Mouse (Mus musculus) gastrocnemius, postnatal 4 days (tissue): ENCODE data around the gene Gse1. TPM values are rescaled to one million over a fixed set of nuclear protein-coding genes. Genes with fewer than 3 reads are reported as not detected.

Source experiments
- DNase-seq, 2 experiments: peaks; one replicate each; pipeline ENCODE4 v3.0.0; 2021 to 2022; ENCODE audit warnings: low spot score in 2 of 2, mixed read lengths in 2 of 2
- total RNA-seq, 2 experiments: library from RNA; stranded (reverse); gene quantifications; 2 replicates each; pipeline ENCODE4 v1.2.3; 2021

Gse1 gene
- total RNA-seq, 2 experiments from 2014 or later, result 45.9 to 48.7 TPM

DNA sequence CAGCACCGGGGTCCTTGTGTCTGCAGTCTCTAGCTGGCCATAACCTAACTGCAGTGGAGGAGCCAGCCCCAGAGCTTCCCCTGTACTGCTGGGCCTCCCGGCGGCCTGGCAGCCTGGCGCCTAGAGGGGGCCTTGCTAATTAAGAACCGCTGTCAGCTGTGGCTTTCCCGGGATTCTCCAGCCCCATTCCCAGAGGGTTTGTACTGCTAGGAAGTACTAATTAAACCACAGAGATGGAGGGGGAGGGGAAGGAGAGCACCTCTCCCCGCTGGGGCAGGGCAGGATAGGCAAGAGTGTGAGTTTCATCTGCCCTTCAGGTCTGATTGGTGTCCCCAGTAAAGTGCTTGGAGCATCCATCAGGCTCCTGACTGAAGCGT, 335.1 kb downstream of the Gse1 start:
- DNase-seq, result no peak

DNA sequence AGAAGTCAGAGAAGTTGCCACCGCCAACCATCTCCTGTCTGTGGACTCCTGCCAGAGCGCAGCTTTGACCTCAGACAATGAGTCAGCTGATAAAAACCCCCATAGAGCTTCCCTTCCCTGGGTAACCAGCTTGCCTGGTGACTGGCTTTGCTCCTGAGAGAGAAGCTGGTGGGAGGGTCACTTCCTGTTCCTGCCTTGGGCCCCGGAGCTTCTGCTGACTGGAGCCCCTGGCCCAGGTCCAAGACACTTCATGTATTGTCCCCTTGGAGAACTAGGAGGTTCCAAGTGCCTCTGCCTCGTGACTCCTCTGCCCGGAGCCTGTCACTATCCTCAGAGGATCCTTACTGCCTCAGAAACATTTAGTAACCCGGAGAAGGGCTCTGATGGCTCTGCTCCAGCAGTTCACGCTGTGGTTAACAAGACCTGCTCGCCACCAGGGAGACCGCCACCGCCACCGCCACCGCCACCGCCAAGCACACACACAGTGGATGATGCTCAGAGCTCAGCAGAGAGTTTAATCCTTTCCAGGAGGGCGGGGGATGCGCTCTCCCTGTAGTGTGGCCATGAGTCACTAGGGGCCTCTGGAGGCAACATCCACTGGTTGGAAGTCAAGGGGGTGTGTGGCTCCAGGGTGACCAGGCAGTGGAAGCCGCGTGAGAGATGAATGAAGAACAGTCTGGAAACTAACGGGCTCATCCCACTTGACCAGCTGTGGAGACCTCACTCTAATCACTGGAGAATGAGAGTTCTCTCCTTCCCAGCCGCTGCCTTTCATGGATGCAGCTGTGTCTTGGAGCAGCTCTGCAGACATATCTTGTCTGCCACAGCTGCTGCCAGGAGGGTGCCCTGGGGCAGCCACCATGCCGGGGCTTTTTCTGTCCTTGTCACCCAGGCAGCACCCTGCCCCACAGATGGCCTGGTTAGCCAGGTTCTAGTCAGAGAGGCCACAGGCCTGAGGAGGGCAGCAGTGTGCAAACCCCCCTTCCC, 335.9 kb downstream of the Gse1 start:
- DNase-seq, result peak; percentile 66 to 85

DNA sequence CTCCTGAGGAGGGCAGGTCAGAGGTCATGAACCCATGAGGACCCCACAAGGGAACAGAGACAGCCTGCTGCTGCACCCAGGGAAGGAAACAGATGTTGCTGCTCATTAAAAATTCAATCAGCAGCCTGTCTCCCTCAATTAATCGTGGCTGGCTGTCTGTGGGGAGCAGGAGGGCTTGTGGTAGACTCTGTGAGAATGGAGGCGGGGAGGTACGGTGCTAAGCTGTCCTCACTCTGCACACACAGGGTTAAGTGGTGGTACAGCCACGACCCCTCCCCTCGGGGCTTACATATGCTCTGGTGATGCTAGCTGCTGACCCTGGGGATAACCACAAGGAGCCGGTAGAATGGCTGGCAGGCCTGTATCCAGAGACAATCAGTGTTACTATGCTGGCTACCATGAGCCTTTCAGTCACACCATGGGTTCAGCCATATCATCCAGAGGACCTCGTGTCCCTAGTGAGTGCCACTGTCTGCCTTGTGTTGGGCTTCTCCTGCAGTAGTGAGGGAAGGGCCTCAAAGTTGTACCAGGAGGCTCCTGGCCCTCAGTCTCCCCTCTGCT, 337.0 kb downstream of the Gse1 start:
- no peak for DNase-seq

DNA sequence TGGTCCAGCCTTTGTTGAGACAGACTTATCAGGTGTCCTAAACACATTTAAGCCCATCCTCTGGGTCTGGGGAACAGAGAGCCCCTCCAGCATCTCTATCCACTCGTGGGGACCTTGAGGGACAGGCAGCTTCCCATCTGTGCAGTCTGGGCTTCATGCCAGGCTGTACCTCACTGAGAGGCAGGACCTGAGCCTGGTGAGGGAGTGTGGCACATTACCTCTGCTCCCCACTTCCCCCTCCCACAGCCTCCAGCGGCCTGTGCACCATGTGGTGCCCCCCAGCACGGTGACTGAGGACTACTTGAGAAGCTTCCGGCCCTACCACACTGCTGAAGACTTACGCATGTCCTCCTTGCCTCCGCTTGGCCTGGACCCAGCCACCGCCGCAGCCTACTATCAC, 338.4 kb downstream of the Gse1 start:
- no peak for DNase-seq

DNA sequence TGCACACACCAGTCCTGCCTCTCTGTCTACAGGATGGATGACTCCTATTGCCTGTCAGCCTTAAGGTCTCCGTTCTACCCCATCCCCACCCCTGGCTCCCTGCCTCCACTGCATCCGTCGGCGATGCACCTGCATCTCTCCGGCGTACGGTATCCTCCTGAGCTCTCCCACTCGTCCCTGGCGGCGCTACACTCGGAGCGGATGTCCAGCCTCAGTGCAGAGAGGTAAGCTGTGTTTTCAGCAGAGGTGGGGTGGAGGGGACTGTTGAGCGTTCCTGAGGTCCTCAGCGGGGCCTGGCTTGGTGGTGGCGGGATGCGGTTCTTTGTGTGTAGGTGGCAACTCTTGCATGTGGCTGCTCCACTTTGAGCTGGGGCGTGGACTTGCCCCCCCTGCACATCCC, 339.5 kb downstream of the Gse1 start:
- DNase-seq, result no peak

DNA sequence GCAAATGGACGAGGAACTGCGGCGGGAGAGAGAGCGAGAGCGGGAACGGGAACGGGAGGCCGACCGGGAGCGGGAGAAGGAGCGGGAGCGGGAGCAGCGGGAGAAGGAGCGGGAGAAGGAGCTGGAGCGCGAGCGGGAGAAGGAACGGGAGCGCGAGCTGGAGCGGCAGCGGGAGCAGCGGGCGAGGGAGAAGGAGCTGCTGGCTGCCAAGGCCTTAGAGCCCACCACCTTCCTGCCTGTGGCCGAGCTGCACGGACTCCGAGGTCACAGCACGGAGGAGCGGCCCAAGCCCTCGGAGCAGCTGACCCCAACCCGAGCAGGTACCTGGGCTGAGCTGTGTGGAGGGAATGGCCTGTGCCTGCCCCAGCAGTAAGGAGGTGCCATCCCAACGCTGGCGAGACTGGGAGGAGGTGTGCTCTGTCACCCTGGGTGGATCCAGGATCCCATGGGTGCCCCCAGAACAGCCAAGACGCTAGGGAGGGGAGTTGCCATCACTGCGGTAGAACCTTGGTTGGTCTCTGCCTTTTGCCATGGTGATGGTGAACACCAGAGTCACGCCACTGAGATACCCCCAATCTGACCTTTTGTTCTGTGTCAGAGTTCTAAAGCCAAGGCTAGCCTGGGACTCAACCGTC, 340.0 kb downstream of the Gse1 start:
- no peak for DNase-seq

DNA sequence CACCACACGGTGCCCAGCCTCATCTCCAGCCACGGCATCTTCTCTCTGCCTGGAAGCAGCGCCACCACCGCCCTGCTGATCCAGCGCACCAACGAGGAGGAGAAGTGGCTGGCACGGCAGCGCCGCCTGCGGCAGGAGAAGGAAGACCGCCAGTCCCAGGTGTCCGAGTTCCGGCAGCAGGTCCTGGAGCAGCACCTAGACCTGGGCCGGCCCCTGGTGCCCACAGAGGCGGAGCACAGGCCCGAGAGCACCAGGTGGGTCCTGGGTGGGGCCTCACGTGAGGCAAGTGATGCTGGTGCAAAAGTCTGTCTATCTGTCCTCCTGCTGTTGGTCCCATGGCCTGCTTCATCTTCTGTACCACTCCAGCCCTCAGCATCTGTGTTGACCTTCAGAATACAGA, 340.9 kb downstream of the Gse1 start:
- no peak for DNase-seq

- DNase-seq, result peak; percentile 67 to 73
These were observed 341.9 kb downstream of the Gse1 start for GRCm38 (mm10) chr8:120569939-120570715.

- DNase-seq, result no peak
These were observed 343.3 kb downstream of the Gse1 start for GRCm38 (mm10) chr8:120571561-120571960.

DNA sequence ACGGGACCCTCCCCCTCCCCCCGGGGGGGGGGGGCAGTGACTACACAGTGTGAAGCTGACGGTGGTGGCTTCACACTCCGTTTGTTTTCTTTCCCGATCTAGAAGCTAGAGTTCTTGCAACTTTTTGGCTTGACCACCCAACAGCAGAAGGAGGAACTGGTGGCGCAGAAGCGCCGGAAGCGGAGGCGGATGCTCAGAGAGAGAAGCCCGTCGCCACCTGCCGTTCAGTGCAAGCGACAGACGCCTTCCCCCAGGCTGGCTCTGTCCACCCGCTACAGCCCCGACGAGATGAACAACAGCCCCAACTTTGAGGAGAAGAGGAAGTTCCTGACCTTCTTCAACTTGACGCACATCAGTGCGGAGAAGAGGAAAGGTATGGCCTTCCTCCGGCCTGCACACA, 344.3 kb downstream of the Gse1 start:
- no peak for DNase-seq

DNA sequence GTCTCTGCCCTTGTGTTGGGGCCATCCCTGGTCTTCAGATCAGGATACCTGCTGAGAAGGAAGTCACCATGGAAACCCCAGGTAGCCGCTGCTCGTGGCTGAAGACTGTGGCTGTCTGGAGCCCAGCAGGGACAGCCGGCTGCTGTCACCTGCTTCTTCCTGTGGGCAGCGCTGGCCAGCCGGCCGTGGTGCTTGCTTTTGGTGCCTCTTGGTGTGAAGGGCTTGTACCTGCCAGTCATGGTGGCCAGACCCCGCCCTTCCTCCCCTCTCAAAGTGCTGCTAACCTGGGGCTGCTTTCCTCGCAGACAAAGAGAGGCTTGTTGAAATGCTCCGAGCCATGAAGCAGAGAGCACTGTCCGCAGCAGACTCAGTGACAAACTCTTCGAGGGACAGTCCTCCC, 345.6 kb downstream of the Gse1 start:
- no peak for DNase-seq

GRCm38 (mm10) chr8:120574941-120575340, 346.7 kb downstream of the Gse1 start:
- no peak for DNase-seq

DNA sequence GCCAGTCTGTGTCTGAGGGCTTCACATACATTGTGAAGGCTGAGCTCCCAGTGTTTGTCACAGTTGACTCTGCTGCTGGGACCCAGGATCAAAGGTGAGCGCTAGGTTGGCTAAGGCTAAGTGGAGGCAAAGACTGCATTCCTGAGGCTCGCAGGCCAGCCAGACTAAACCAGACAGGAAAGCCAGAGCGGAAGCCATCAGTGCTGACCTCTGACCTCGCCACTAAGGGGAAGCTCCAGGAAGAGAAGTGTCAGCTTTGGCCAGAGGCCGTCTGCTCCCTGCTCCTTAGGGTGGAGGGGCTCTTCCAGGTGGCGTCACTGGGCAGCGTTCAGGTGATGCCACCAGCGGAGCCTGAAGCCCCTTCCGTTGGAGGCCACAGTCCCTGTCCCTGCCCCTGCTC, 347.5 kb downstream of the Gse1 start:
- DNase-seq, result no peak

GRCm38 (mm10) chr8:120577821-120578220, 349.6 kb downstream of the Gse1 start:
- no peak for DNase-seq

- no peak for DNase-seq
These were observed 352.2 kb downstream of the Gse1 start for GRCm38 (mm10) chr8:120580336-120581000.

DNA sequence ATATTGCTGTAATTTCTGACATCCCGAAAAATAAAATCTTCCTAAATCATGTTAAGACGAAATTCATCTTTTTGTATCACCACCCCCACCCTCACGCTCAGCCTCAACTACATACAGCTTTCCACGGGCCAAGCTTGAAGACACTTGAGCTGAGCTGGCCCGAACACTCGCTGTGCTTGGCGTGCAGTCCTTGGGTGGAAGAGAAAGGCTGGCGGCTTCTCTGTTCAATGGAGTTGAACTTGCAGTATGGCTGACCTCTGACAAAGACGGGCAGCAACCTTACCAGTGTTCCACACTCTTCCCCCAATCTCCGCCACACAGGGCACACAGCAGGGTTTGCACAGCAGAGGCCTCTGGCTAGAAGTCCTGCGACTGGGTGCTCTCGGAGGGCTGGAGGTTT, 353.1 kb downstream of the Gse1 start:
- DNase-seq, result no peak

DNA sequence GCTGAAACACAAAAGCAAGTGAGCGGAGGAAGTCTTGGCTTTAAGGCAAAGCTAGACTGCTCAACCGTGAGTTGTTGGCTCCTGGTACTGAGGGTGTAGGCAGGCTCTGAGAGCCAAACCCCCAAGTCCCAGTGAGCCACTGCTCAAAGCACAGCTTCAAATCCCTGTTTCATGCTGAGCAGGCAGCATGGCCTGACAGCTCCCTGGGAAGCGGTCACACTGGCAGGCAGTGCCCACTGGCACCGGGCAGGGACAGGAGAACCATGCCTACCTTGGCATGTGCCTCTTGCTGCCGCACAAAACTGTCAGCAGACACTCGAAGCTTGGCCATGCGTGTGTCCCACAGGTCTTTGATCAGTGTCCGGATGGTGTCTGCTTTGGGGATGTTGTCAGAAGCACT, 353.6 kb downstream of the Gse1 start:
- DNase-seq, result no peak

DNA sequence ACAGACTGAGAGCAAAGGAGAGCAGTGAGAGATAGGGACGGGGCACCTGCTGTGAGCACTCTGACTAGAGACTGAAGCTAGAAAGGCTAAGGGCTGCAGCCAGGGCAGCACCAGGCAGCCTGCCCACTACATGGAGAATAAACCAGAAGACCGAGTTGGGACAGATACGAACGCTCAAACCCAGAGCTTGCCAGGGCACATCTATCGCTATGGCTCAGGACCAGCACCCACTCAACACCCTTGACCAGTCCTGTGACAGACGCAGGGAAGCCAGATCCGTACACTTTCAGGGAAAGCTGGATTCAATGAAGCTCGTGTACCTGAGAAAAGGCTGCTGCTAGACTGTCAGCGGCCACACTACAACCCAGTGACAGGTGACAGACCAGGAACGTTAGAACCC, 357.3 kb downstream of the Gse1 start:
- no peak for DNase-seq

GRCm38 (mm10) chr8:120588908-120589771, 360.9 kb downstream of the Gse1 start, which contains the start of gene Gins2:
Gins2 (minus strand) TSS chr8:120589304.
- DNase-seq, result peak; percentile 96 to 98

DNA sequence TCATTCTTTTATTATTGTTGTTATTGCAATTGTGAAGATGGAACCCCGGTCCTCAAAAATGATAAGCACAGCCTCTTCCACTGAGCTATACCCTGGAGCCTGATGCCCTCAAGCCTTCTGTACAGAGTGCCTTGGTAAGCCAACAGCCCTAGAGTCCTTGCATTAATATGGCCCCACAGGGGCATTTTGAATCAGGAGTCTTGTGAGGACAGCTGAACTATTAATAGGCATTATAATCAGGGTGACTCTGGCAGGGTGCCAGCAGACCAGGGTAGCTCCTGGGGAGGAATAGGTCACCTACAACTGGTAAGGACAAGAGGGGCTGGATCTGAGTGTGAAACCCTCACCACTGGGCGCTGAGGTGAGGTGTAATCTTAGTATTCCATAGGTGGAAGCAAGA, 361.7 kb downstream of the Gse1 start:
- peak in 1 of 2 experiments; percentile 57 for DNase-seq
